Comparison of ENCODE assay signal across 8 mouse cellular contexts in genomic region chr11:102248630-102249230, GRCm38 (mm10). TPM values are rescaled to one million over a fixed set of nuclear protein-coding genes. Genes with fewer than 3 reads are reported as not detected.
DNase-seq lines count a peak whose midpoint lies in the region; ATAC-seq and TF ChIP-seq lines count a peak whose summit lies in the region.

Gene BC030867, plus strand, starts transcription at chr11:102248882.

- H3K4me1 ChIP-seq in bone marrow, adult 2 months (ENCODE audit: control insufficient read depth, insufficient read depth, low read length) = no peaks in the 10 kb centered on the region
- H3K4me1 ChIP-seq in embryonic facial prominence, embryonic 14.5 days (ENCODE audit: control insufficient read depth, insufficient read depth, low read length) = peaks cover 16% of the 10 kb centered on the region; the same call in 1 of the 2 replicates
- H3K4me1 ChIP-seq in limb, embryonic 13.5 days = peaks cover 29% of the 10 kb centered on the region
- peaks cover 27% of the 10 kb centered on the region for H3K4me1 ChIP-seq in midbrain, embryonic 15.5 days

- no peak for TF ChIP-seq POLR2A in bone marrow, adult 2 months (IDR thresholded peaks at IDR 0.05; ENCODE audit: borderline replicate concordance, control insufficient read depth, low read depth, low read length)

- H3K9me3 ChIP-seq in embryonic facial prominence, embryonic 14.5 days (ENCODE audit: control insufficient read depth, low read length) = no peaks in the 10 kb centered on the region
- H3K9me3 ChIP-seq in limb, embryonic 13.5 days = no peaks in the 10 kb centered on the region
- H3K9me3 ChIP-seq in midbrain, embryonic 15.5 days = no peaks in the 10 kb centered on the region

- H3K27ac ChIP-seq in bone marrow, adult 2 months (ENCODE audit: control insufficient read depth, insufficient read depth, low read depth, low read length, poor library complexity) = peak within 1 kb of the TSS; percentile 9; the same call in 1 of the 2 replicates
- H3K27ac ChIP-seq in embryonic facial prominence, embryonic 14.5 days (replicated peaks; ENCODE audit: low read depth, low read length) = peak within 1 kb of the TSS; percentile 39
- no peak within 1 kb of the TSS for H3K27ac ChIP-seq in limb, embryonic 13.5 days
- H3K27ac ChIP-seq in midbrain, embryonic 15.5 days = peak within 1 kb of the TSS; percentile 12; the same call in 1 of the 2 replicates

- H3K36me3 ChIP-seq in embryonic facial prominence, embryonic 14.5 days (ENCODE audit: control insufficient read depth, insufficient read depth, low read length) = peaks cover 5% of the 10 kb centered on the region; the same call in 1 of the 2 replicates
- H3K36me3 ChIP-seq in limb, embryonic 13.5 days = peaks cover 18% of the 10 kb centered on the region
- H3K36me3 ChIP-seq in midbrain, embryonic 15.5 days (replicated peaks) = no peaks in the 10 kb centered on the region

- H3K4me2 ChIP-seq in embryonic facial prominence, embryonic 14.5 days (ENCODE audit: low read depth, low read length) = peak within 1 kb of the TSS; percentile 67
- H3K4me2 ChIP-seq in limb, embryonic 13.5 days (replicated peaks) = peak within 1 kb of the TSS; percentile 93
- H3K4me2 ChIP-seq in midbrain, embryonic 15.5 days = peak within 1 kb of the TSS; percentile 79

- H3K9ac ChIP-seq in embryonic facial prominence, embryonic 14.5 days (ENCODE audit: low read depth, low read length) = peak within 1 kb of the TSS; percentile 61
- peak within 1 kb of the TSS; percentile 79 for H3K9ac ChIP-seq in limb, embryonic 13.5 days
- H3K9ac ChIP-seq in midbrain, embryonic 15.5 days = no peak within 1 kb of the TSS

- DNase-seq in A20 (ENCODE audit: low read depth, low spot score) = peak; percentile 96
- DNase-seq in embryonic facial prominence, embryonic 14.5 days (ENCODE audit: low spot score) = peak; percentile 94
- peak; percentile 94 for DNase-seq in heart, adult 8-10 months (ENCODE audit: low spot score)
- DNase-seq in kidney, adult 8-10 months = peak; percentile 87 to 95
- peak; percentile 84 to 97 for DNase-seq in spleen, adult 18-20 months

- H3K27me3 ChIP-seq in embryonic facial prominence, embryonic 14.5 days (replicated peaks; ENCODE audit: control insufficient read depth, insufficient read depth, low read length) = no peaks in the 10 kb centered on the region
- H3K27me3 ChIP-seq in limb, embryonic 13.5 days = peaks cover 3% of the 10 kb centered on the region
- no peaks in the 10 kb centered on the region for H3K27me3 ChIP-seq in midbrain, embryonic 15.5 days (replicated peaks)

- peak within 1 kb of the TSS; percentile 84 for H3K4me3 ChIP-seq in bone marrow, adult 2 months (replicated peaks; ENCODE audit: control insufficient read depth, low read depth, low read length)
- H3K4me3 ChIP-seq in embryonic facial prominence, embryonic 14.5 days (ENCODE audit: low read depth, low read length) = peak within 1 kb of the TSS; percentile 54
- H3K4me3 ChIP-seq in limb, embryonic 13.5 days = peak within 1 kb of the TSS; percentile 73
- peak within 1 kb of the TSS; percentile 40 for H3K4me3 ChIP-seq in midbrain, embryonic 15.5 days

- WGBS in bone marrow, adult 2 months = under 1% methylated on average over 41 of the region's 41 CpGs
- under 1% methylated on average over 34 of the region's 41 CpGs for WGBS in embryonic facial prominence, embryonic 14.5 days
- under 1% methylated on average over 41 of the region's 41 CpGs for WGBS in limb, embryonic 13.5 days
- under 1% methylated on average over 41 of the region's 41 CpGs for WGBS in midbrain, embryonic 15.5 days

- TF ChIP-seq CTCF in bone marrow, adult 2 months (IDR thresholded peaks at IDR 0.05; ENCODE audit: control insufficient read depth, insufficient read depth, low read length) = peak; percentile 77

- ATAC-seq in embryonic facial prominence, embryonic 14.5 days (ENCODE audit: low read depth) = peak; percentile 55
- ATAC-seq in limb, embryonic 13.5 days (ENCODE audit: low FRiP score, low read depth) = peak; percentile 55
- peak; percentile 60 for ATAC-seq in midbrain, embryonic 15.5 days (replicated peaks)

RNA-seq across cellular contexts. Expression of gene BC030867, which starts in this region (rescaled TPM):
- 18.5 and 39.2 TPM in 2 replicates for polyA plus RNA-seq in bone marrow, adult 2 months (2011; ENCODE audit: insufficient read depth, insufficient read length, low replicate concordance, missing spikeins)
- 11.7 and 12.6 TPM in 2 replicates for polyA plus RNA-seq in embryonic facial prominence, embryonic 14.5 days (2014; fragmentation: Nextera tagmentation; extraction: Ambion mirVana)
- total RNA-seq in heart, adult 8-10 months (2022) = under 1 TPM; 0.12 to 0.23 (median 0.18) TPM
- 15.8 and 16.1 TPM in 2 replicates for polyA plus RNA-seq in limb, embryonic 13.5 days (2015; fragmentation: Nextera tagmentation; extraction: Ambion mirVana)
- polyA plus RNA-seq in midbrain, embryonic 15.5 days (2015; fragmentation: Nextera tagmentation; extraction: Ambion mirVana) = 2.2 and 2.5 TPM in 2 replicates

Comparison
In these comparisons a context has a peak if more than half of its experiments do, and no peak if none do; other contexts are left out.
1. Peak in DNase-seq in heart, adult 8-10 months; RNA of the gene not detected or under 1 TPM.